Mouse (Mus musculus) heart, adult 8-10 months (tissue): ENCODE results near the gene Ppfia4. TPM values are rescaled to one million over a fixed set of nuclear protein-coding genes. Genes with fewer than 3 reads are reported as not detected.
A peak's percentile ranks its signal among the peaks of the same experiment; 100 is the strongest.

Experiments
- DNase-seq: peaks from one replicate; pipeline ENCODE4 v3.0.0; 2022; ENCODE audit warnings: low spot score
- total RNA-seq, 4 experiments: library from RNA; stranded (reverse); gene quantifications; 2 replicates each; pipeline ENCODE4 v1.2.4; 2022

Gene Ppfia4
- total RNA-seq: 1 to 10 TPM in 1 of 4 experiments, under 1 TPM in 3; 0.63 to 1.1 (median 0.95) TPM

- DNase-seq: peak; percentile 35
Measured at GRCm38 (mm10) chr1:134332770-134333271, at the start of gene Ppfia4. Ppfia4 (minus strand) TSS chr1:134332928.

GRCm38 (mm10) chr1:134381795-134382625, 49.3 kb upstream of the Ppfia4 start:
- DNase-seq: peak; percentile 41

GRCm38 (mm10) chr1:134381051-134381450, 48.3 kb upstream of the Ppfia4 start:
- no peak for DNase-seq

GRCm38 (mm10) chr1:134374124-134374523, 41.4 kb upstream of the Ppfia4 start:
- no peak for DNase-seq

GRCm38 (mm10) chr1:134368777-134369337, 36.1 kb upstream of the Ppfia4 start:
- DNase-seq: peak; percentile 64

GRCm38 (mm10) chr1:134365491-134365890, 32.8 kb upstream of the Ppfia4 start:
- no peak for DNase-seq

GRCm38 (mm10) chr1:134363194-134363593, 30.5 kb upstream of the Ppfia4 start:
- DNase-seq: no peak

- peak; percentile 96 for DNase-seq
Measured at GRCm38 (mm10) chr1:134361857-134362212, 29.1 kb upstream of the Ppfia4 start, which contains the start of gene Tmem183a. Tmem183a (minus strand) TSS chr1:134361979.

GRCm38 (mm10) chr1:134361195-134361856, 28.6 kb upstream of the Ppfia4 start:
- DNase-seq: no peak

- DNase-seq: no peak
Measured at GRCm38 (mm10) chr1:134360656-134361055, 27.9 kb upstream of the Ppfia4 start.

- no peak for DNase-seq
Measured at GRCm38 (mm10) chr1:134357461-134357860, 24.7 kb upstream of the Ppfia4 start.

GRCm38 (mm10) chr1:134353326-134353725, 20.6 kb upstream of the Ppfia4 start:
- no peak for DNase-seq

- no peak for DNase-seq
Measured at GRCm38 (mm10) chr1:134347791-134348190, 15.1 kb upstream of the Ppfia4 start.

GRCm38 (mm10) chr1:134345075-134345474, 12.3 kb upstream of the Ppfia4 start:
- no peak for DNase-seq

- peak; percentile 11 for DNase-seq
Measured at GRCm38 (mm10) chr1:134344005-134344950, 11.6 kb upstream of the Ppfia4 start.

GRCm38 (mm10) chr1:134343567-134343966, 10.8 kb upstream of the Ppfia4 start:
- DNase-seq: no peak

- no peak for DNase-seq
Measured at GRCm38 (mm10) chr1:134342781-134343310, 10.1 kb upstream of the Ppfia4 start.

GRCm38 (mm10) chr1:134342278-134342664, 9.5 kb upstream of the Ppfia4 start:
- DNase-seq: peak; percentile 20

GRCm38 (mm10) chr1:134341641-134342277, 9.0 kb upstream of the Ppfia4 start:
- DNase-seq: no peak
